Mouse (Mus musculus) large intestine, adult 2 months (tissue): ENCODE results near the gene Armc9. TPM values are rescaled to one million over a fixed set of nuclear protein-coding genes. Genes with fewer than 3 reads are reported as not detected.

Source experiments
- DNase-seq: peaks from one replicate; pipeline ENCODE4 v3.0.0-alpha.2; 2012; ENCODE audit warnings: low read depth, low spot score
- WGBS: fragments of 180-500 bp; shearing (Covaris S2); methylation state at CpG from one replicate; pipeline ENCODE4 v1.1.7; 2018; 5-methylcytosine and 5-hydroxymethylcytosine counted together
- polyA plus RNA-seq: library from polyadenylated mRNA; depleted of rRNA; stranded (reverse); fragments of >200 nt; gene quantifications from 2 replicates; pipeline ENCODE4 v1.2.3, GENCODE M21; 2012; rRNA removed

Armc9 gene
- polyA plus RNA-seq, 1 experiment: 1.8 TPM

GRCm38 (mm10) chr1:86303063-86303872 lies 148.7 kb downstream of the Armc9 start:
- DNase-seq: peak; percentile 61
- under 1% methylated on average over 65 of the region's 65 CpGs for WGBS

- DNase-seq: no peak
Observed at GRCm38 (mm10) chr1:86303873-86304250, 149.3 kb downstream of the Armc9 start.

GRCm38 (mm10) chr1:86306686-86307085 lies 152.1 kb downstream of the Armc9 start:
- WGBS: 73% methylated on average over 3 of the region's 3 CpGs
- DNase-seq: no peak

More at GRCm38 (mm10) chr1:86303873-86304250, 149.3 kb downstream of the Armc9 start:
- WGBS: 8% methylated on average over 16 of the region's 16 CpGs

GRCm38 (mm10) chr1:86307177-86307762 lies 152.7 kb downstream of the Armc9 start:
- 75% methylated on average over 7 of the region's 7 CpGs for WGBS
- DNase-seq: no peak

- no peak for DNase-seq
- 79% methylated on average over 4 of the region's 4 CpGs for WGBS
Observed at GRCm38 (mm10) chr1:86307871-86308641, 153.5 kb downstream of the Armc9 start.

- peak; percentile 58 for DNase-seq
- 71% methylated on average over 7 of the region's 7 CpGs for WGBS
Observed at GRCm38 (mm10) chr1:86309270-86309833, 154.8 kb downstream of the Armc9 start.

- 73% methylated on average over 15 of the region's 15 CpGs for WGBS
- DNase-seq: no peak
Observed at GRCm38 (mm10) chr1:86310536-86311310, 156.1 kb downstream of the Armc9 start.

- 52% methylated on average over 10 of the region's 10 CpGs for WGBS
Observed at GRCm38 (mm10) chr1:86311467-86312005, 157.0 kb downstream of the Armc9 start.

GRCm38 (mm10) chr1:86312269-86312668 lies 157.7 kb downstream of the Armc9 start:
- 60% methylated on average over 3 of the region's 3 CpGs for WGBS
- no peak for DNase-seq

More at GRCm38 (mm10) chr1:86311467-86312005, 157.0 kb downstream of the Armc9 start:
- no peak for DNase-seq

GRCm38 (mm10) chr1:86313096-86313771 lies 158.7 kb downstream of the Armc9 start:
- 54% methylated on average over 16 of the region's 16 CpGs for WGBS
- no peak for DNase-seq

GRCm38 (mm10) chr1:86313772-86314125 lies 159.2 kb downstream of the Armc9 start:
- no peak for DNase-seq
- WGBS: 29% methylated on average over 15 of the region's 15 CpGs

- WGBS: 93% methylated on average over 7 of the region's 8 CpGs
- no peak for DNase-seq
Observed at GRCm38 (mm10) chr1:86320822-86321413, 166.3 kb downstream of the Armc9 start.

Other genes starting within 250 kb of the Armc9 start
- 0.14 and 0.21 TPM in 2 replicates for gene 4933407L21Rik, start 226.3 kb upstream of the Armc9 start, polyA plus RNA-seq
- 2.0 and 4.9 TPM in 2 replicates for gene Gpr55, start 193.8 kb upstream of the Armc9 start, polyA plus RNA-seq
- not detected in 2 replicates for gene Spata3, start 138.0 kb upstream of the Armc9 start, polyA plus RNA-seq
- gene 2810459M11Rik, start 108.9 kb upstream of the Armc9 start, polyA plus RNA-seq: 4.2 and 7.3 TPM in 2 replicates
- gene Psmd1, start 90.4 kb upstream of the Armc9 start, polyA plus RNA-seq: 55.9 and 64.8 TPM in 2 replicates
- gene Htr2b, start 42.8 kb upstream of the Armc9 start, polyA plus RNA-seq: 2.0 and 3.8 TPM in 2 replicates
- not detected in 2 replicates for gene Gm21972, start 21.1 kb upstream of the Armc9 start, polyA plus RNA-seq
- gene B3gnt7, start 148.1 kb downstream of the Armc9 start, polyA plus RNA-seq: 89.1 and 133 TPM in 2 replicates
- gene Ncl, start 204.6 kb downstream of the Armc9 start, polyA plus RNA-seq: 4.9 and 6.1 TPM in 2 replicates